Mouse (Mus musculus): Measurements from ENCODE around the gene Arsa. TPM values are rescaled to one million over a fixed set of nuclear protein-coding genes. Genes with fewer than 3 reads are reported as not detected.

Gene Arsa
- total RNA-seq, 2 experiments from 2014 or later: 29.2 to 31.4 TPM

GRCm38 (mm10) chr15:89478622-89479021 is 1.4 kb upstream of the Arsa start:
- no peak for DNase-seq (ENCODE audit: low spot score in 2 of 2)
- Histone ChIP-seq H3K27ac (no peak overlapping the region), H3K4me3 (no peak overlapping the region)
- TF ChIP-seq CTCF (conservative IDR thresholded peaks at IDR 0.05): no peak

- TF ChIP-seq CTCF (conservative IDR thresholded peaks at IDR 0.05): no peak
- Histone ChIP-seq H3K4me3 (no peak overlapping the region), H3K27ac (0 out of 2 replicates have a peak overlapping the region, but pooled peaks have one; percentile 43)
- no peak for DNase-seq (ENCODE audit: low spot score in 2 of 2)
Observed at GRCm38 (mm10) chr15:89477806-89478205, 581 bp upstream of the Arsa start.

- no peak for TF ChIP-seq CTCF (conservative IDR thresholded peaks at IDR 0.05)
- Histone ChIP-seq H3K27ac (peak overlapping the region; percentile 98), H3K4me3 (peak overlapping the region; percentile 57)
- no peak for DNase-seq (ENCODE audit: low spot score in 2 of 2)
Observed at GRCm38 (mm10) chr15:89476475-89476815, 780 bp downstream of the Arsa start.

- peak overlapping the region; percentile 98 for H3K27ac ChIP-seq
- peak; percentile 88 to 94 for DNase-seq (ENCODE audit: low spot score in 2 of 2)
- no peak for TF ChIP-seq CTCF (conservative IDR thresholded peaks at IDR 0.05)
- H3K4me3 ChIP-seq: peak overlapping the region; percentile 57
Observed at GRCm38 (mm10) chr15:89475611-89476474, 1.4 kb downstream of the Arsa start.

GRCm38 (mm10) chr15:89475293-89475600 is 2.0 kb downstream of the Arsa start:
- DNase-seq (ENCODE audit: low spot score in 2 of 2): no peak
- no peak for TF ChIP-seq CTCF (conservative IDR thresholded peaks at IDR 0.05)
- Histone ChIP-seq H3K4me3 (peak overlapping the region; percentile 57), H3K27ac (peak overlapping the region; percentile 98; the same call in 1 of the 2 replicates)

GRCm38 (mm10) chr15:89474596-89475292 is 2.5 kb downstream of the Arsa start:
- Histone ChIP-seq H3K4me3 (peak overlapping the region; percentile 57; the same call in 1 of the 2 replicates), H3K27ac (no peak overlapping the region; the same call in 1 of the 2 replicates)
- no peak for DNase-seq (ENCODE audit: low spot score in 2 of 2)
- no peak for TF ChIP-seq CTCF (conservative IDR thresholded peaks at IDR 0.05)

- no peak for DNase-seq (ENCODE audit: low spot score in 2 of 2)
- TF ChIP-seq CTCF (conservative IDR thresholded peaks at IDR 0.05): no peak
- no peak overlapping the region for H3K27ac ChIP-seq
- H3K4me3 ChIP-seq: no peak overlapping the region
Observed at GRCm38 (mm10) chr15:89473921-89474320, 3.3 kb downstream of the Arsa start.

GRCm38 (mm10) chr15:89473370-89473769 is 3.9 kb downstream of the Arsa start:
- no peak overlapping the region for H3K27ac ChIP-seq
- TF ChIP-seq CTCF (conservative IDR thresholded peaks at IDR 0.05): no peak
- DNase-seq (ENCODE audit: low spot score in 2 of 2): no peak

GRCm38 (mm10) chr15:89471476-89471875 is 5.7 kb downstream of the Arsa start:
- TF ChIP-seq CTCF (conservative IDR thresholded peaks at IDR 0.05): no peak
- Histone ChIP-seq H3K4me3 (no peak overlapping the region), H3K27ac (no peak overlapping the region)
- no peak for DNase-seq (ENCODE audit: low spot score in 2 of 2)

More at GRCm38 (mm10) chr15:89473370-89473769, 3.9 kb downstream of the Arsa start:
- H3K4me3 ChIP-seq: no peak overlapping the region

GRCm38 (mm10) chr15:89468577-89468976 is 8.6 kb downstream of the Arsa start:
- DNase-seq (ENCODE audit: low spot score in 2 of 2): no peak

GRCm38 (mm10) chr15:89465052-89465451 is 12.2 kb downstream of the Arsa start:
- no peak overlapping the region for H3K4me3 ChIP-seq
- H3K27ac ChIP-seq: no peak overlapping the region
- TF ChIP-seq CTCF (conservative IDR thresholded peaks at IDR 0.05): no peak
- no peak for DNase-seq (ENCODE audit: low spot score in 2 of 2)

More at GRCm38 (mm10) chr15:89468577-89468976, 8.6 kb downstream of the Arsa start:
- Histone ChIP-seq H3K4me3 (no peak overlapping the region), H3K27ac (no peak overlapping the region)
- TF ChIP-seq CTCF (conservative IDR thresholded peaks at IDR 0.05): peak; percentile 87

- peak; percentile 62 for TF ChIP-seq CTCF (conservative IDR thresholded peaks at IDR 0.05)
- Histone ChIP-seq H3K27ac (no peak overlapping the region), H3K4me3 (no peak overlapping the region)
- DNase-seq (ENCODE audit: low spot score in 2 of 2): no peak
Observed at GRCm38 (mm10) chr15:89463334-89464235, 13.6 kb downstream of the Arsa start.
